Mouse (Mus musculus) neural tube, embryonic 15.5 days (tissue): ENCODE measurements at regions not wholly inside any gene's neighbourhood (a gene's known extent, or its start where the extent isn't known, plus 50 kb on each side); places are given as distances from the start of the nearest gene placed in this dataset.

Experiments
- ATAC-seq: fragments of 200-750 bp; cut with Nextera tagmentation; 2 replicates; pipeline ENCODE4 v1.8.0; 2017; ENCODE audit warnings: mild to moderate bottlenecking, moderate TSS enrichment, moderate library complexity; ENCODE audit not compliant: low FRiP score
- H3K27ac ChIP-seq: fragments of 300-500 bp; sonication (generic); replicated peaks from 2 replicates; pipeline ENCODE4 v1.5.1; 2015; ENCODE audit warnings: mild to moderate bottlenecking, inconsistent platforms
- H3K27me3 ChIP-seq: fragments of 300-500 bp; sonication (generic); replicated peaks from 2 replicates; pipeline ENCODE4 v1.6.1; 2015; ENCODE audit warnings: inconsistent platforms
- H3K36me3 ChIP-seq: fragments of 300-500 bp; sonication (generic); 2 replicates; pipeline ENCODE4 v1.6.1; 2015; ENCODE audit warnings: inconsistent platforms
- H3K4me1 ChIP-seq: fragments of 300-500 bp; sonication (generic); 2 replicates; pipeline ENCODE4 v1.6.1; 2015; ENCODE audit warnings: inconsistent platforms
- H3K4me2 ChIP-seq: fragments of 300-500 bp; sonication (generic); 2 replicates; pipeline ENCODE4 v1.6.1; 2015; ENCODE audit warnings: inconsistent platforms, mild to moderate bottlenecking, moderate library complexity
- H3K4me3 ChIP-seq: fragments of 300-500 bp; sonication (generic); replicated peaks from 2 replicates; pipeline ENCODE4 v1.5.1; 2015; ENCODE audit warnings: mild to moderate bottlenecking, inconsistent platforms
- H3K9ac ChIP-seq: fragments of 300-500 bp; sonication (generic); replicated peaks from 2 replicates; pipeline ENCODE4 v1.6.1; 2015; ENCODE audit warnings: mild to moderate bottlenecking, inconsistent platforms
- H3K9me3 ChIP-seq: fragments of 300-500 bp; sonication (generic); replicated peaks from 2 replicates; pipeline ENCODE4 v1.6.1; 2016; ENCODE audit warnings: inconsistent platforms
- WGBS: fragments of 180-500 bp; shearing (Covaris S2); methylation state at CpG from one replicate; pipeline ENCODE4 v1.1.7; 2015; ENCODE audit warnings: mixed read lengths; 5-methylcytosine and 5-hydroxymethylcytosine counted together

DNA sequence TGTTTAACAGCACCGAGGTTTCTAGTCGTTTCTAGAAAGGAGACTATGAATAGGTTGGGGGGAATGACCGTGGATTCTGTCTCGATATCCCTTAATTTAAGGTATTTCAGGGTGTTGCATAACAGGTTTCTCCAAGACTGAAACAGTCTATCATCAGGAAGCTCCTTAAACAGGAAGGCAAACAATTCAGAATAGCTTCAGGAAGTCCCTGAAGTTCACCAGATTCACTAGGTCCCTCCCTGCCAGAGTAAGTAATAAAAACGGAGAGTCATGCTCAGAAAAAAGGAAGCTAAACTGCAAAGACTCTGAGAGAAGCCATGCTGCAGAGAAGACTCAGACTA, 339.9 kb downstream of the Foxo1 start:
- no peak overlapping the region for H3K4me3 ChIP-seq
- H3K36me3 ChIP-seq = no peaks in the 10 kb centered on the region
- no peak for ATAC-seq
- H3K9me3 ChIP-seq = no peaks in the 10 kb centered on the region
- H3K4me1 ChIP-seq = peaks cover 8% of the 10 kb centered on the region; the same call in 1 of the 2 replicates
- no peak overlapping the region for H3K4me2 ChIP-seq
- no peak overlapping the region for H3K27ac ChIP-seq
- H3K9ac ChIP-seq = no peak overlapping the region
- WGBS = 93% methylated on average over 5 of the region's 5 CpGs
- H3K27me3 ChIP-seq = no peaks in the 10 kb centered on the region

DNA sequence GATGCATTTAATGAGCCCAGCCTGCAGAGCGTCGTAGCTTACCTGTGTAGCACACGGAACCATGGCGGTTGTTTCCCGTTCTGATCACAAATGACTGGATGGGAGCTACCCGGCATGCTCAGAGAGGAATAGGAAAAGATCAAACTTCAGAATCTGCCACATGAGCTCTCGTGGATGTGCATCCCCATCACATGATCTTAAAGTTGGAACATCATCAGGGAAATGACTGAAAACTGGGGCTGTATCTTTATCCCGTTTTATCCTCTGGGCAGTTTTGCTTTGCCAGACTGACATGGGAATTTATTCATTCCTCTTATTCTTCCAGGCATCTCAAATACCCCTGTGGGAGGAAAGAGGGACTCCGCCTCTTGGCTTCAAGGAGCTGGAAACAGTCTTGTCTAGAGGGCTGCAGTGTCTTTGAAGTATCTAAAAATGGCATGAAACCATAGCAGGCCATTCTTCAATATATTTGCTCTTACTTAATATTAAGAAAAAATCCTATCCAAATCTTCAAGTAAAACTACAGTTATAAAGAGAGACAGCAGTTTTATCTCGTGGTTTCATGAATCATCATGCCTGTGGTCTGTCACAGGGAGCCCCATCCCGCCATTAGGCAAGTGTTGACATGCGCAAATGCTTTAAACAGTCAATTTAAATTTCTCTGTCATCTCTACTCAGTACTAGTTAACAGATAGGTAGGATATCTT, 339.4 kb downstream of the Foxo1 start:
- no peak overlapping the region for H3K4me3 ChIP-seq
- H3K9ac ChIP-seq = no peak overlapping the region
- 86% methylated on average over 12 of the region's 12 CpGs for WGBS
- H3K9me3 ChIP-seq = no peaks in the 10 kb centered on the region
- no peaks in the 10 kb centered on the region for H3K27me3 ChIP-seq
- no peak overlapping the region for H3K4me2 ChIP-seq
- no peaks in the 10 kb centered on the region for H3K36me3 ChIP-seq
- no peak for ATAC-seq
- H3K27ac ChIP-seq = no peak overlapping the region
- peaks cover 8% of the 10 kb centered on the region; the same call in 1 of the 2 replicates for H3K4me1 ChIP-seq

DNA sequence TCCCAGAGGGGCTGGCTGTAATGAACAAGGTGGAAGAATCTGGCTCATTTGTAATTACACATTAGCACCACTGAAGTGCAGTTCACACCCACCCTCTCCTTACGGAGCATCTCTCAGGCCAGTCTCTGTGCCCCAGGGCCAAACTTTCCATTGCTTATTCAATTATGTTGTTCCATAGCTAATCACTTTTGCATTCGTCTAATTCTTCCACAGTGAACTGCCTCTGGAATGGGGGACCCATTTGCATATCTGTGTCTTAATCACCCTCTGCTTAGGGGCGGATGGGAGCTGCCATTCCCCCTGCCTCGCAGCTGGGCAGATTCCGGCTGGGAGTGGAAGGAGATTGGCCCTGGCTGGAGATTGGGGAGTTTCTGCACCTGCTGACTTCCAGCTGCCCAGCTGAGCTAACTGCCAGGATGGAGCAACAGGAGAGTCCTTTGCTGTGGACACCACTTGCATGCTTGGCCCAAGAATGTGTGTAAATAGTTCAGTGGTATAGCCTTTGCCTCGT, 337.2 kb downstream of the Foxo1 start:
- H3K4me2 ChIP-seq = no peak overlapping the region
- 28% methylated on average over 6 of the region's 6 CpGs for WGBS
- ATAC-seq = no peak; the same call in 1 of the 2 replicates
- H3K9me3 ChIP-seq = no peaks in the 10 kb centered on the region
- H3K4me3 ChIP-seq = no peak overlapping the region
- no peaks in the 10 kb centered on the region for H3K36me3 ChIP-seq
- H3K4me1 ChIP-seq = peaks cover 8% of the 10 kb centered on the region; the same call in 1 of the 2 replicates
- H3K27me3 ChIP-seq = no peaks in the 10 kb centered on the region
- no peak overlapping the region for H3K27ac ChIP-seq
- H3K9ac ChIP-seq = no peak overlapping the region

DNA sequence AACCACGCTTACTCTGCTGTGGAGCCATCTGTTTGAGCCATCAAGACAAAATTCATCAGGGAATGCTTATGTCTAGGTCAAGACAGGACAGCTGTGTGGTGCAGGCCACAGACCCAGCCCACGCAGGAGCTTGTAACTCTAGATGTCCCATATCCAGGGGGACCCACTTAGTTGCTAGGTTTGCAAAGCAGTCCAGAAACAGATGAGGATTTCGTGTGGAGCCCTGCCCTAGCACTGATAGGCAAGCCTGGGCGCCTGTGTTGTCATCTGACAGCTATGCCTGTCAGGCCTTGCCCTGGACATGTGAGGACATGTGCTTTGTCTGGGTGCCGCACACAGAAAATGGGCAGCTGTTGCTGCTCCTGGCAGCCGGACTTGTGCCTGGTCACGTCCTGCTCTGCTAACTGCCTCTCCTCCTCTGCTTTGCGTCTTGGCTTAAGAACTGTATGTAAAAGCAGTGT, 335.1 kb downstream of the Foxo1 start:
- no peak for ATAC-seq
- 76% methylated on average over 8 of the region's 8 CpGs for WGBS
- H3K4me2 ChIP-seq = no peak overlapping the region

DNA sequence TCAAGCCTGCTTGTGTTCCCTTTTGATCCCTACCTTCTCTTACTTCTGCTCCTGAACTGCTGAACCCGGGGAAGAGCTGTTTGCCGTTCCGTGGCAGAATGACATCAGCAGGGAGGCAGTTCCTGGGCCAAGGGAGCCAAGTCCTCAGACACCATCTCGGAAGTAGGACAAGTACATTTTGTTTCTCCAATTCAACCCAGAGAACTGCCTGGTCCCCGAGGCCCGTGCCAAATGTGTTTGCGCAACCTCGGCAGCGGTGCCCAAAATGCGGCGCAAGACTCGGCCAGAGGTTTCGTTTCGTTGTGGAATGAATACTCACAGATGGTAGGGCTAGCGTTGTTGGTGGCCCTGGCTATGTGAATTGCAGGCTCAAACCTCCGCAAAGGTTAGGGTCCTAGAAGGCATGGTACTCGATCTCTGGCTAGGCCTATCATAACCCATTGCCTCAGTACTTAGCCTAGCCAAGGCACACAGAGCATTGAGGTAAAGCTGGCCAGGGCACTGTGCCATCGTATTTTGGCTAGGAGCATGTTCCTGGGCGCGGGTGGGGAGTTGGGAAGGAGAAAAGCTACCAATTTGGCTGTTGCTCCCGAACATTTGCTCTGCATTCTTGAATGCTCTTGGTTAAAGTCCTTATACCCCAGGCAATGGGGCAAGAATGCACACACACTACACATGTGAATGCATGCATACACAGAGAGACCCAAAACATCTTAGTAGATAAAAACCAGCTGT, 333.0 kb downstream of the Foxo1 start:
- ATAC-seq = no peak
- 89% methylated on average over 21 of the region's 21 CpGs for WGBS
- Histone ChIP-seq H3K27me3 (no peaks in the 10 kb centered on the region), H3K27ac (no peak overlapping the region), H3K4me2 (no peak overlapping the region), H3K9me3 (no peaks in the 10 kb centered on the region), H3K36me3 (no peaks in the 10 kb centered on the region), H3K9ac (no peak overlapping the region), H3K4me1 (peaks cover 8% of the 10 kb centered on the region; the same call in 1 of the 2 replicates), H3K4me3 (no peak overlapping the region)

More for the DNA sequence above, 335.1 kb downstream of the Foxo1 start:
- H3K36me3 ChIP-seq = no peaks in the 10 kb centered on the region
- no peak overlapping the region for H3K9ac ChIP-seq
- H3K9me3 ChIP-seq = no peaks in the 10 kb centered on the region
- peaks cover 8% of the 10 kb centered on the region; the same call in 1 of the 2 replicates for H3K4me1 ChIP-seq
- no peak overlapping the region for H3K4me3 ChIP-seq
- no peaks in the 10 kb centered on the region for H3K27me3 ChIP-seq
- H3K27ac ChIP-seq = no peak overlapping the region

DNA sequence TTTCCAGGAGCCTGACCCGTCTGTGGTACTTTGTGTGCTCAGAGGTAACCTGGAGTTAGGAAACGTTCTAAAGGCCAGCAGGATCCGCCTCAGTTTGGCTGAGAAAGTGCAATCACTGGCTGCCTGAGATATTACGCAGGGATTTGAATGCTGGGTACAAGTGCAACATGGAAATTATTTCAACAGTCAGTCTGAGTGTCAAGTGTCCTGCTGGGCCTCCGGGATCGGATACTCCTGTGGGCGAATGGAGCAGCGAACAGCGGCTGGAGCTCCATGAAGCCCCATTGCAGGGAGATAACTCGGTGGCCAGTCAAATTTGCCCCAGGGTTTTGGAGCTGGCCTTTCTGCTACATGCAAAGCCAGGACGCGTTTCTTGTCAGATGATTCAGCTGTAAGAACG, 332.4 kb downstream of the Foxo1 start:
- H3K27me3 ChIP-seq = no peaks in the 10 kb centered on the region
- no peak overlapping the region for H3K27ac ChIP-seq
- H3K9ac ChIP-seq = no peak overlapping the region
- no peak overlapping the region for H3K4me3 ChIP-seq
- H3K9me3 ChIP-seq = no peaks in the 10 kb centered on the region
- peaks cover 8% of the 10 kb centered on the region; the same call in 1 of the 2 replicates for H3K4me1 ChIP-seq
- H3K4me2 ChIP-seq = no peak overlapping the region
- ATAC-seq = no peak
- H3K36me3 ChIP-seq = no peaks in the 10 kb centered on the region
- 91% methylated on average over 13 of the region's 13 CpGs for WGBS

DNA sequence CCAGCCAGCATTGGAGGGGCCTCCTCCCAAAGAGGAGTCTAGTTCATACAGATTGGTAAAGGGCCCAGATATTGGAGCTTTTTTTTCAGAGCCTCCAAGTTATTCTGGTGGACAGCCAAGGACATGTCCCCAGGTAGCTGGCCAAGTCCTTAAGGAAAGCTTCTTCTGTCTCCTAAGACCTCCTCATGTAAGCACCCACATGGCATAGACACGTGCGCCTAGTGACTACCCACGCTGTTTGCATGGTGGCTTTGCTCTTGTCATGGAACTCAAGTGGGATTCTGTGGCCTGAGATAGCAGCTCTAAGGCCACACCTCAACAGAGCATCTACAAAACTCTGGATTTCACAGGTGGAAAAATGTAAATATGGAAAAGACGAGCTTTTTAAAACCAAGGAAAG, 332.0 kb downstream of the Foxo1 start:
- Histone ChIP-seq H3K36me3 (no peaks in the 10 kb centered on the region), H3K27me3 (no peaks in the 10 kb centered on the region), H3K9ac (no peak overlapping the region), H3K9me3 (no peaks in the 10 kb centered on the region), H3K4me3 (no peak overlapping the region), H3K4me2 (no peak overlapping the region), H3K27ac (no peak overlapping the region), H3K4me1 (peaks cover 4% of the 10 kb centered on the region; the same call in 1 of the 2 replicates)
- no peak for ATAC-seq
- WGBS = 95% methylated on average over 4 of the region's 4 CpGs

DNA sequence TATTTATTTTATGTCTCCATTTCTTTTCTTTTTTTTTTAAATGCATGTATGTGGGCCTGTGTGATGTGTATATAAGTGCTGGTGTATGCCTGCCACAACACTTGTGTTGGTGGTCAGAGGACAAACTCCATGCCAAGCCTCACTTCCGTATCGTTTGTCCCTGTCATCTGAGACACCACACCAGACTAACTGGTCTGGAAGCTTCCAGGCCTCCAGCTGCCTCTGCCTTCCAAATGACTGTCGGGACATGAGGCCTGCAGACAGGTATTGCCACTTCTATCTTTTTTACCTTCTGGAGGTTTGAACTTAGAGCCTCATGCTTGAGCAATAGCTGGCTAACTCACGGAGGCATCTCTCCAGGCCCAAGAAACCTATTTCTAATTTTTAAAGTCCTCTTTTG, 318.3 kb downstream of the Foxo1 start:
- 87% methylated on average over 4 of the region's 4 CpGs for WGBS
- Histone ChIP-seq H3K9ac (no peak overlapping the region), H3K4me2 (no peak overlapping the region), H3K27ac (no peak overlapping the region), H3K4me3 (no peak overlapping the region), H3K4me1 (no peaks in the 10 kb centered on the region), H3K9me3 (no peaks in the 10 kb centered on the region), H3K36me3 (no peaks in the 10 kb centered on the region), H3K27me3 (no peaks in the 10 kb centered on the region)
- ATAC-seq = no peak

DNA sequence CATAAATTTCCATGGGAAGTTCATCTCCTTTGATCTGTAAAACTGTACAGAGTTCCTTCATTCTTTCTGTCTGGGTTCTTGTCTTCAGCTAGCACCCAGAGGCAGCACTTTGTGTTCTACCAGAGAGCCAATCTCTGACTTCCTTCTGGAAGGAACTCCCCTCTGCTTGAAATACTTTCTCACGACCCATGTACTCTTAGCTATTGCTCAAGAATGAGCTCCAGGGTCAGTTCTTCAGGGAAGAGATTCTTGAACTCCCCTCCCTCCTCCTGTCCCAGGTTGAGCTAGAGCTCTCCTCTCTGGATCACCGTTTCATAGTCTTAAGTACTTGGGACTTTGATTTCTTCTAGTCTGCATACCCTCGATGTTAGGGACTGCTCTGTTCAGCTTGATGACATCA, 311.8 kb downstream of the Foxo1 start:
- no peak overlapping the region for H3K4me3 ChIP-seq
- no peaks in the 10 kb centered on the region for H3K27me3 ChIP-seq
- H3K27ac ChIP-seq = no peak overlapping the region
- no peak overlapping the region for H3K9ac ChIP-seq
- no peak overlapping the region for H3K4me2 ChIP-seq
- 83% methylated on average over 3 of the region's 3 CpGs for WGBS
- ATAC-seq = no peak
- no peaks in the 10 kb centered on the region for H3K36me3 ChIP-seq
- peaks cover 3% of the 10 kb centered on the region; the same call in 1 of the 2 replicates for H3K4me1 ChIP-seq
- no peaks in the 10 kb centered on the region for H3K9me3 ChIP-seq

DNA sequence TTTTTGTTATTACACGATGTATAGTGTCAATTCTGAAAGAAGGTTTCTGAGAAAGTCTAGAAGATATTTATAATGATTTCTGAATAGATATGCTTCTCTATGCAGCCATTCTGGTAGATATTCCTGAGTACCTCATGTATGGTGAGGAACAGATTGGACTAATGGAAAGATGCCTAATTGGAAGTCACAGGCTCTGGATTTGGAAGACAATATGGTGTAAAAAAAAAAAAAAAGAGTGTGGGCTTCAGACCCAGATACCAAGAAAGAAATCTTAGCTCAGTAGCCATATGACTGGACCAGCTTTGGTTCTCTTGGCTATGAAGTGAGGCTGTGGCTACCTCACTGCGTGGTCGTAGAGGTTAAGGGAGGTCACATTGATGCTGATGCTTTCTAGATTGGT, 311.0 kb downstream of the Foxo1 start:
- peaks cover 3% of the 10 kb centered on the region; the same call in 1 of the 2 replicates for H3K4me1 ChIP-seq
- no peak overlapping the region for H3K27ac ChIP-seq
- no peaks in the 10 kb centered on the region for H3K9me3 ChIP-seq
- ATAC-seq = no peak
- H3K9ac ChIP-seq = no peak overlapping the region
- H3K27me3 ChIP-seq = no peaks in the 10 kb centered on the region
- 92% methylated on average over 3 of the region's 3 CpGs for WGBS
- H3K36me3 ChIP-seq = no peaks in the 10 kb centered on the region
- no peak overlapping the region for H3K4me3 ChIP-seq
- H3K4me2 ChIP-seq = no peak overlapping the region

DNA sequence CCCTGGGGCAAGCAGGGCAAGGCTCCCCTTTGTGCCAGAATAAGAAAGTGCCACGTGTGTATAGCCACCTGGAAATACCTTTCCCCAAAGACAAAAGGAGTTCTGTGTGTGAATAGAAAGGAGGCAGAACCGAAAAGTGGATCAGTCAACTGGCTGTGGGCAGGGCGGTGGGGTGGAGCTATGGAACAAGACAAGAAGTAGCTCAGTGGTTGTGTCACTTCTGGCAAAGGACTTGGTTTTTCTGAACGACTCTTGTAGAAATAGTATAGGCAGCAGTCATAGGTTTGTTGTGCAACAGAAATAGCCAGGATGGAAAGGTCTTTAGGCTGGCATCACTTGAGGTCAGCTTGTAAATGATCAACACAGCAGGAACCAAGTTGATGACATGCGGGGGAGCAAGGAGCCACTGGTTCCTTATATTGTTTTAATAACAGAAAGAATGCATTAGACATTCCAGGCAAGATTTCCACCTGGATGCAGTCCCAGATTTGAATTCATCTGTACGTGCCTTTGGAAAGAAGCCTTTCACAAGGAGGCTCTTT, 308.6 kb downstream of the Foxo1 start:
- no peak for ATAC-seq
- 77% methylated on average over 6 of the region's 6 CpGs for WGBS
- Histone ChIP-seq H3K4me2 (no peak overlapping the region), H3K4me3 (no peak overlapping the region), H3K27me3 (no peaks in the 10 kb centered on the region), H3K27ac (no peak overlapping the region), H3K4me1 (peaks cover 3% of the 10 kb centered on the region; the same call in 1 of the 2 replicates), H3K36me3 (no peaks in the 10 kb centered on the region), H3K9ac (no peak overlapping the region), H3K9me3 (no peaks in the 10 kb centered on the region)
